Mouse (Mus musculus) embryonic facial prominence, embryonic 15.5 days (tissue): ENCODE results near the gene Olfr15. TPM values are rescaled to one million over a fixed set of nuclear protein-coding genes. Genes with fewer than 3 reads are reported as not detected.
"Not testable (repeated sequence)": the region's sequence is repeated elsewhere in the genome, so short reads cannot be mapped to it uniquely, and the experiment has no call there.

Source experiments
- ATAC-seq: fragments of 200-750 bp; cut with Nextera tagmentation; 2 replicates; pipeline ENCODE4 v1.8.0; 2017; ENCODE audit warnings: low read depth, moderate TSS enrichment; ENCODE audit not compliant: insufficient number of reproducible peaks, low FRiP score, low TSS enrichment
- H3K27ac ChIP-seq: fragments of 300-500 bp; sonication (generic); replicated peaks from 2 replicates; pipeline ENCODE4 v1.5.1; 2015; ENCODE audit warnings: mild to moderate bottlenecking, inconsistent platforms
- H3K27me3 ChIP-seq: fragments of 300-500 bp; sonication (generic); 2 replicates; pipeline ENCODE4 v1.6.1; 2015; ENCODE audit warnings: inconsistent platforms
- H3K36me3 ChIP-seq: fragments of 300-500 bp; sonication (generic); 2 replicates; pipeline ENCODE4 v1.6.1; 2015; ENCODE audit warnings: mild to moderate bottlenecking, inconsistent platforms
- H3K4me1 ChIP-seq: fragments of 300-500 bp; sonication (generic); 2 replicates; pipeline ENCODE4 v1.6.1; 2015; ENCODE audit warnings: inconsistent platforms
- H3K4me2 ChIP-seq: fragments of 300-500 bp; sonication (generic); replicated peaks from 2 replicates; pipeline ENCODE4 v1.6.1; 2015; ENCODE audit warnings: mild to moderate bottlenecking, inconsistent platforms
- H3K4me3 ChIP-seq: fragments of 300-500 bp; sonication (generic); replicated peaks from 2 replicates; pipeline ENCODE4 v1.5.1; 2015; ENCODE audit warnings: mild to moderate bottlenecking, inconsistent platforms
- H3K9ac ChIP-seq: fragments of 300-500 bp; sonication (generic); 2 replicates; pipeline ENCODE4 v1.6.1; 2015; ENCODE audit warnings: inconsistent platforms
- H3K9me3 ChIP-seq: fragments of 300-500 bp; sonication (generic); replicated peaks from 2 replicates; pipeline ENCODE4 v1.6.1; 2016; ENCODE audit warnings: inconsistent platforms
- WGBS: fragments of 180-500 bp; shearing (Covaris S2); methylation state at CpG from one replicate; pipeline ENCODE4 v1.1.7; 2015; 5-methylcytosine and 5-hydroxymethylcytosine counted together
- polyA plus RNA-seq: library from polyadenylated mRNA; unstranded; fragments of >200 nt; fragmentation: Nextera tagmentation; extraction: Ambion mirVana; gene quantifications from 2 replicates; pipeline ENCODE4 v1.2.1, GENCODE M21; 2015

Olfr15 gene
- polyA plus RNA-seq: 1.6 and 3.4 TPM in 2 replicates

- no peak for ATAC-seq
- Histone ChIP-seq H3K4me3 (no peak within 1 kb of the TSS), H3K36me3 (no peaks in the 10 kb centered on the region), H3K9ac (no peak within 1 kb of the TSS), H3K9me3 (no peaks in the 10 kb centered on the region), H3K27ac (no peak within 1 kb of the TSS), H3K4me1 (no peaks in the 10 kb centered on the region), H3K4me2 (no peak within 1 kb of the TSS), H3K27me3 (no peaks in the 10 kb centered on the region)
Measured at GRCm38 (mm10) chr16:3830588-3831109, at the start of gene Olfr15. Gene Olfr15, plus strand, starts transcription at chr16:3830878.

GRCm38 (mm10) chr16:3781237-3781636 lies 49.4 kb upstream of the Olfr15 start:
- Histone ChIP-seq H3K4me2 (no peak overlapping the region), H3K4me3 (no peak overlapping the region), H3K9me3 (no peaks in the 10 kb centered on the region), H3K36me3 (no peaks in the 10 kb centered on the region), H3K9ac (no peak overlapping the region), H3K27me3 (no peaks in the 10 kb centered on the region), H3K4me1 (no peaks in the 10 kb centered on the region), H3K27ac (no peak overlapping the region)
- ATAC-seq: no peak

- Histone ChIP-seq H3K4me2 (no peak overlapping the region), H3K9ac (no peak overlapping the region), H3K36me3 (no peaks in the 10 kb centered on the region), H3K4me3 (no peak overlapping the region), H3K27ac (no peak overlapping the region), H3K4me1 (no peaks in the 10 kb centered on the region), H3K27me3 (no peaks in the 10 kb centered on the region), H3K9me3 (no peaks in the 10 kb centered on the region)
- ATAC-seq: no peak
Measured at GRCm38 (mm10) chr16:3788394-3788793, 42.3 kb upstream of the Olfr15 start.

GRCm38 (mm10) chr16:3808176-3808575 lies 22.5 kb upstream of the Olfr15 start:
- Histone ChIP-seq H3K4me2 (no peak overlapping the region), H3K4me3 (no peak overlapping the region), H3K9ac (no peak overlapping the region), H3K27me3 (no peaks in the 10 kb centered on the region), H3K36me3 (no peaks in the 10 kb centered on the region), H3K9me3 (no peaks in the 10 kb centered on the region), H3K27ac (no peak overlapping the region), H3K4me1 (no peaks in the 10 kb centered on the region)
- 77% methylated on average over 3 of the region's 3 CpGs for WGBS
- ATAC-seq: no peak

- not testable (repeated sequence) for H3K27me3 ChIP-seq, H3K4me3 ChIP-seq, H3K4me1 ChIP-seq, H3K9ac ChIP-seq, H3K27ac ChIP-seq, ATAC-seq, H3K4me2 ChIP-seq, H3K36me3 ChIP-seq, H3K9me3 ChIP-seq
- WGBS: 86% methylated on average over 6 of the region's 6 CpGs
Measured at GRCm38 (mm10) chr16:3814667-3815066, 16.0 kb upstream of the Olfr15 start.

- H3K27me3 ChIP-seq: no peaks in the 10 kb centered on the region
- no peak overlapping the region for H3K4me2 ChIP-seq
- no peaks in the 10 kb centered on the region for H3K36me3 ChIP-seq
- H3K4me3 ChIP-seq: no peak overlapping the region
- no peak overlapping the region for H3K9ac ChIP-seq
- no peak for ATAC-seq
- no peak overlapping the region for H3K27ac ChIP-seq
- H3K9me3 ChIP-seq: no peaks in the 10 kb centered on the region
- WGBS: 80% methylated on average over 2 of the region's 2 CpGs
- no peaks in the 10 kb centered on the region for H3K4me1 ChIP-seq
Measured at GRCm38 (mm10) chr16:3820202-3820601, 10.5 kb upstream of the Olfr15 start.

GRCm38 (mm10) chr16:3828021-3828420 lies 2.7 kb upstream of the Olfr15 start:
- Histone ChIP-seq H3K27ac (no peak overlapping the region), H3K4me1 (no peaks in the 10 kb centered on the region), H3K9ac (no peak overlapping the region), H3K4me3 (no peak overlapping the region), H3K9me3 (no peaks in the 10 kb centered on the region), H3K36me3 (no peaks in the 10 kb centered on the region), H3K27me3 (no peaks in the 10 kb centered on the region), H3K4me2 (no peak overlapping the region)
- ATAC-seq: no peak
- 57% methylated on average over 3 of the region's 3 CpGs for WGBS

GRCm38 (mm10) chr16:3829727-3830126 lies 951 bp upstream of the Olfr15 start:
- H3K27ac ChIP-seq: no peak overlapping the region
- 90% methylated on average over 2 of the region's 2 CpGs for WGBS
- H3K9ac ChIP-seq: no peak overlapping the region
- H3K36me3 ChIP-seq: no peaks in the 10 kb centered on the region
- no peak overlapping the region for H3K4me3 ChIP-seq
- no peaks in the 10 kb centered on the region for H3K9me3 ChIP-seq
- no peak for ATAC-seq
- no peak overlapping the region for H3K4me2 ChIP-seq
- no peaks in the 10 kb centered on the region for H3K27me3 ChIP-seq
- no peaks in the 10 kb centered on the region for H3K4me1 ChIP-seq

GRCm38 (mm10) chr16:3835461-3835860 lies 4.8 kb downstream of the Olfr15 start:
- ATAC-seq: no peak

GRCm38 (mm10) chr16:3839157-3839885 lies 8.6 kb downstream of the Olfr15 start:
- Histone ChIP-seq H3K9ac (no peak overlapping the region), H3K4me2 (no peak overlapping the region), H3K9me3 (no peaks in the 10 kb centered on the region), H3K27ac (no peak overlapping the region), H3K36me3 (no peaks in the 10 kb centered on the region), H3K27me3 (no peaks in the 10 kb centered on the region), H3K4me1 (no peaks in the 10 kb centered on the region), H3K4me3 (no peak overlapping the region)
- no peak for ATAC-seq
- WGBS: 52% methylated on average over 17 of the region's 17 CpGs

More at GRCm38 (mm10) chr16:3835461-3835860, 4.8 kb downstream of the Olfr15 start:
- H3K9me3 ChIP-seq: no peaks in the 10 kb centered on the region
- H3K4me3 ChIP-seq: no peak overlapping the region
- H3K4me2 ChIP-seq: no peak overlapping the region
- 77% methylated on average over 2 of the region's 2 CpGs for WGBS
- H3K9ac ChIP-seq: no peak overlapping the region
- H3K36me3 ChIP-seq: no peaks in the 10 kb centered on the region
- no peaks in the 10 kb centered on the region for H3K27me3 ChIP-seq
- no peaks in the 10 kb centered on the region for H3K4me1 ChIP-seq
- no peak overlapping the region for H3K27ac ChIP-seq

GRCm38 (mm10) chr16:3842989-3843388 lies 12.3 kb downstream of the Olfr15 start:
- no peaks in the 10 kb centered on the region for H3K9me3 ChIP-seq
- no peak overlapping the region for H3K9ac ChIP-seq
- H3K4me3 ChIP-seq: no peak overlapping the region
- peaks cover 8% of the 10 kb centered on the region; the same call in 1 of the 2 replicates for H3K4me1 ChIP-seq
- WGBS: 24% methylated on average over 4 of the region's 4 CpGs
- H3K27ac ChIP-seq: no peak overlapping the region
- H3K27me3 ChIP-seq: no peaks in the 10 kb centered on the region
- no peak for ATAC-seq
- no peaks in the 10 kb centered on the region for H3K36me3 ChIP-seq
- H3K4me2 ChIP-seq: no peak overlapping the region

- Histone ChIP-seq H3K9me3 (no peaks in the 10 kb centered on the region), H3K9ac (no peak overlapping the region), H3K4me2 (no peak overlapping the region), H3K4me3 (no peak overlapping the region), H3K36me3 (no peaks in the 10 kb centered on the region), H3K4me1 (peaks cover 9% of the 10 kb centered on the region; the same call in 1 of the 2 replicates), H3K27me3 (no peaks in the 10 kb centered on the region), H3K27ac (no peak overlapping the region)
- no peak for ATAC-seq
- 65% methylated on average over 1 of the region's 1 CpGs for WGBS
Measured at GRCm38 (mm10) chr16:3843796-3844195, 13.1 kb downstream of the Olfr15 start.
